Mouse (Mus musculus) limb, embryonic 13.5 days (tissue): ENCODE data around the gene Tsn. TPM values are rescaled to one million over a fixed set of nuclear protein-coding genes. Genes with fewer than 3 reads are reported as not detected.

Source experiments
- ATAC-seq: fragments of 200-750 bp; cut with Nextera tagmentation; 2 replicates; pipeline ENCODE4 v1.8.0; 2017; ENCODE audit warnings: low read depth, moderate number of reproducible peaks, moderate TSS enrichment; ENCODE audit not compliant: low FRiP score
- H3K27ac ChIP-seq: fragments of 300-500 bp; sonication (generic); 2 replicates; pipeline ENCODE4 v1.5.1; 2015; ENCODE audit warnings: inconsistent platforms, mild to moderate bottlenecking, moderate library complexity
- H3K27me3 ChIP-seq: fragments of 300-500 bp; sonication (generic); 2 replicates; pipeline ENCODE4 v1.6.1; 2015; ENCODE audit warnings: mild to moderate bottlenecking, inconsistent platforms
- H3K36me3 ChIP-seq: fragments of 300-500 bp; sonication (generic); 2 replicates; pipeline ENCODE4 v1.6.1; 2015; ENCODE audit warnings: inconsistent platforms, mild to moderate bottlenecking, moderate library complexity
- H3K4me1 ChIP-seq: fragments of 300-500 bp; sonication (generic); 2 replicates; pipeline ENCODE4 v1.6.1; 2015; ENCODE audit warnings: inconsistent platforms
- H3K4me2 ChIP-seq: fragments of 300-500 bp; sonication (generic); replicated peaks from 2 replicates; pipeline ENCODE4 v1.6.1; 2015; ENCODE audit warnings: inconsistent platforms, mild to moderate bottlenecking, moderate library complexity
- H3K4me3 ChIP-seq: fragments of 300-500 bp; sonication (generic); 2 replicates; pipeline ENCODE4 v1.5.1; 2015; ENCODE audit warnings: moderate library complexity, mild to moderate bottlenecking, inconsistent platforms
- H3K9ac ChIP-seq: fragments of 300-500 bp; sonication (generic); 2 replicates; pipeline ENCODE4 v1.6.1; 2015; ENCODE audit warnings: mild to moderate bottlenecking, inconsistent platforms
- H3K9me3 ChIP-seq: fragments of 300-500 bp; sonication (generic); 2 replicates; pipeline ENCODE4 v1.6.1; 2016; ENCODE audit warnings: inconsistent platforms
- WGBS: fragments of 180-500 bp; shearing (Covaris S2); methylation state at CpG from one replicate; pipeline ENCODE4 v1.1.7; 2015; 5-methylcytosine and 5-hydroxymethylcytosine counted together
- polyA plus RNA-seq: library from polyadenylated mRNA; unstranded; fragments of >200 nt; fragmentation: Nextera tagmentation; extraction: Ambion mirVana; gene quantifications from 2 replicates; pipeline ENCODE4 v1.2.1, GENCODE M21; 2015

Gene Tsn
- polyA plus RNA-seq = 357 and 374 TPM in 2 replicates

GRCm38 (mm10) chr1:118311622-118312326, at the start of gene Tsn:
Gene Tsn, minus strand, starts transcription at chr1:118311739.
- ATAC-seq = peak; percentile 33
- Histone ChIP-seq H3K9ac (peak within 1 kb of the TSS; percentile 91), H3K4me2 (peak within 1 kb of the TSS; percentile 73), H3K27me3 (no peaks in the 10 kb centered on the region), H3K4me3 (peak within 1 kb of the TSS; percentile 86), H3K4me1 (peaks cover 8% of the 10 kb centered on the region), H3K27ac (peak within 1 kb of the TSS; percentile 90), H3K9me3 (no peaks in the 10 kb centered on the region), H3K36me3 (peaks cover 8% of the 10 kb centered on the region)
- WGBS = 54% methylated on average over 12 of the region's 12 CpGs

- Histone ChIP-seq H3K4me3 (no peak overlapping the region), H3K27me3 (no peaks in the 10 kb centered on the region), H3K9ac (no peak overlapping the region), H3K27ac (no peak overlapping the region), H3K36me3 (no peaks in the 10 kb centered on the region), H3K4me2 (no peak overlapping the region), H3K9me3 (no peaks in the 10 kb centered on the region), H3K4me1 (no peaks in the 10 kb centered on the region)
- no peak for ATAC-seq
- WGBS = 74% methylated on average over 6 of the region's 6 CpGs
Observed at GRCm38 (mm10) chr1:118359071-118359761, 47.7 kb upstream of the Tsn start.

- Histone ChIP-seq H3K27me3 (no peaks in the 10 kb centered on the region), H3K36me3 (no peaks in the 10 kb centered on the region), H3K9me3 (no peaks in the 10 kb centered on the region), H3K27ac (no peak overlapping the region), H3K4me1 (no peaks in the 10 kb centered on the region), H3K4me2 (no peak overlapping the region), H3K4me3 (no peak overlapping the region), H3K9ac (no peak overlapping the region)
- no peak for ATAC-seq
- 77% methylated on average over 3 of the region's 3 CpGs for whole genome bisulfite sequencing
Observed at GRCm38 (mm10) chr1:118349922-118350321, 38.4 kb upstream of the Tsn start.

- WGBS = 24% methylated on average over 6 of the region's 6 CpGs
- H3K36me3 ChIP-seq = no peaks in the 10 kb centered on the region
- H3K4me2 ChIP-seq = no peak overlapping the region
- H3K9ac ChIP-seq = no peak overlapping the region
- 0 out of 2 replicates have a peak, but pooled peaks have one; percentile 51 for ATAC-seq
- H3K27ac ChIP-seq = no peak overlapping the region
- peaks cover 14% of the 10 kb centered on the region for H3K4me1 ChIP-seq
- H3K27me3 ChIP-seq = no peaks in the 10 kb centered on the region
- H3K4me3 ChIP-seq = no peak overlapping the region
- H3K9me3 ChIP-seq = no peaks in the 10 kb centered on the region
Observed at GRCm38 (mm10) chr1:118343649-118344435, 32.3 kb upstream of the Tsn start.

GRCm38 (mm10) chr1:118337921-118338320, 26.4 kb upstream of the Tsn start:
- 63% methylated on average over 5 of the region's 5 CpGs for WGBS
- ATAC-seq = no peak
- Histone ChIP-seq H3K27me3 (no peaks in the 10 kb centered on the region), H3K4me2 (no peak overlapping the region), H3K9me3 (no peaks in the 10 kb centered on the region), H3K9ac (no peak overlapping the region), H3K4me3 (no peak overlapping the region), H3K27ac (no peak overlapping the region), H3K4me1 (peaks cover 1% of the 10 kb centered on the region; the same call in 1 of the 2 replicates), H3K36me3 (peaks cover 23% of the 10 kb centered on the region)

- Histone ChIP-seq H3K9ac (no peak overlapping the region), H3K9me3 (no peaks in the 10 kb centered on the region), H3K36me3 (peaks cover 44% of the 10 kb centered on the region), H3K4me3 (no peak overlapping the region), H3K27ac (no peak overlapping the region), H3K4me2 (no peak overlapping the region), H3K27me3 (no peaks in the 10 kb centered on the region), H3K4me1 (no peaks in the 10 kb centered on the region)
- ATAC-seq = no peak
Observed at GRCm38 (mm10) chr1:118335847-118336246, 24.3 kb upstream of the Tsn start.

GRCm38 (mm10) chr1:118334749-118335713, 23.5 kb upstream of the Tsn start:
- ATAC-seq = no peak
- no peak overlapping the region for H3K4me2 ChIP-seq
- H3K36me3 ChIP-seq = peaks cover 52% of the 10 kb centered on the region
- H3K4me3 ChIP-seq = no peak overlapping the region
- no peaks in the 10 kb centered on the region for H3K4me1 ChIP-seq
- no peaks in the 10 kb centered on the region for H3K27me3 ChIP-seq
- 78% methylated on average over 9 of the region's 9 CpGs for WGBS
- H3K9me3 ChIP-seq = no peaks in the 10 kb centered on the region
- no peak overlapping the region for H3K9ac ChIP-seq
- no peak overlapping the region for H3K27ac ChIP-seq

- Histone ChIP-seq H3K9me3 (no peaks in the 10 kb centered on the region), H3K27ac (peak within 1 kb of the TSS; percentile 52; the same call in 1 of the 2 replicates), H3K36me3 (peaks cover 31% of the 10 kb centered on the region), H3K4me2 (peak within 1 kb of the TSS; percentile 88), H3K4me3 (peak within 1 kb of the TSS; percentile 93), H3K9ac (peak within 1 kb of the TSS; percentile 87), H3K4me1 (peaks cover 11% of the 10 kb centered on the region), H3K27me3 (no peaks in the 10 kb centered on the region)
- peak; percentile 91 for ATAC-seq
- WGBS = 0% methylated on average over 37 of the region's 37 CpGs
Observed at GRCm38 (mm10) chr1:118321661-118322201, 10.2 kb upstream of the Tsn start, which contains the start of gene Nifk. Gene Nifk, plus strand, starts transcription at chr1:118321839.

GRCm38 (mm10) chr1:118320696-118321095, 9.2 kb upstream of the Tsn start:
- Histone ChIP-seq H3K4me1 (peaks cover 11% of the 10 kb centered on the region), H3K4me2 (no peak overlapping the region), H3K4me3 (no peak overlapping the region), H3K9me3 (no peaks in the 10 kb centered on the region), H3K36me3 (peaks cover 23% of the 10 kb centered on the region), H3K9ac (no peak overlapping the region), H3K27ac (no peak overlapping the region), H3K27me3 (no peaks in the 10 kb centered on the region)
- ATAC-seq = no peak
- WGBS = 70% methylated on average over 2 of the region's 2 CpGs

GRCm38 (mm10) chr1:118310780-118311621, 538 bp downstream of the Tsn start:
- Histone ChIP-seq H3K4me3 (peak overlapping the region; percentile 86), H3K27ac (peak overlapping the region; percentile 90), H3K27me3 (no peaks in the 10 kb centered on the region), H3K4me1 (peaks cover 8% of the 10 kb centered on the region), H3K9ac (peak overlapping the region; percentile 91), H3K36me3 (peaks cover 15% of the 10 kb centered on the region), H3K9me3 (no peaks in the 10 kb centered on the region), H3K4me2 (peak overlapping the region; percentile 73)
- ATAC-seq = peak; percentile 99
- WGBS = under 1% methylated on average over 67 of the region's 67 CpGs
